Mouse (Mus musculus): ENCODE data around the gene Wipi1.
"Not testable (repeated sequence)": the region's sequence is repeated elsewhere in the genome, so short reads cannot be mapped to it uniquely, and the experiment has no call there.

Wipi1 gene
- long read RNA-seq, experiment 1, transcript Wipi1-202 (13 exons, 2,050 nt), result minor isoform, 6 of 19 reads
- long read RNA-seq, experiment 1, transcript Wipi1-201 (12 exons, 3,338 nt), result major isoform, 7 of 19 reads
- long read RNA-seq, experiment 1, partial matches to known transcripts, result 3 of 19 reads
- long read RNA-seq, experiment 1, other reads (novel, unspliced or antisense), result 3 of 19 reads
- long read RNA-seq, experiment 2, transcript Wipi1-201 (12 exons, 3,338 nt), result major isoform, 21 of 36 reads
- long read RNA-seq, experiment 2, transcript Wipi1-202 (13 exons, 2,050 nt), result minor isoform, 5 of 36 reads
- long read RNA-seq, experiment 2, partial matches to known transcripts, result 6 of 36 reads
- long read RNA-seq, experiment 2, other reads (novel, unspliced or antisense), result 4 of 36 reads

DNA sequence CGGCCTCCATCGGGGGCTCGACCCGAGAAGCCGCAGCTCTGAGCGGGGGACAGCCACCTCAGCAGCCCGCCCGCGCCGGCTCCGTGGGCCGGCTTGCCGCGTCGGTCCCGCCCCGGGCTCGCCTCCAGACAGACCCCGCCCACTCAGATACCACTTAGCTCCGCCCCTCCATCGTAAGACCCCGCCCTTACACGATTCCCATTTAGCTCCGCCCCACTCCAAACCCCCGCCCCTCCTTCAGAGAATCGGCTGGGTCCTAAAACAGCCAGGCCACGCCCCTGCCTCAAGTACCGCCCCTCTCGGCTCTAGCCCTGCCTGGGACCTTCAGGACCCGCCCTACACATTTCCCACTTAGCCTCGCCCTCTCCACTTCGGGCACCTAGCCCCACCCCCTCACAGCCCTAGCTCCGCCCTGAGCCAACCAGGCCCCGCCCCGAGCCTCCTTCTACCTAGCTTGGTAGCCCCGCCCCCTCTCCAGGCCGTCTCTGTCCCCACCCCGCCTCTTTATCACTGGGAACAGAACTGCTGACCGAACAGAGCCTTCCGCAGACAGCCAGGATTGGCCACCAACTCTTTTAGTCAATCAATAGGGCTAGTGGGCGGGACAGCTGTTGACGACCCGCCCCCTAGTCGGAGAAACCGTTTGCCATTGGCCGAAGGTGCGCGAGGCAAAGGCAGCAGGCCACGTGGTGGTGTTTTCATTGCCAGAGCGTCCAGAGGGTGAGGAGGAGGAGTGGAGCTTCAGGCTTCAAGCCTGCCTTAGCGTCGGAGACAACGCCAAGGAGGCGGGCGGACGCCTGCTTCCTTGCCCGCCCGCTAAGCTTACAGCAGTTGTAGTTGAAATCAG lies at the start of gene Wipi1:
TSS of gene Wipi1 (minus strand) at position 665 of the 847 bp plus-strand sequence.
- intact Hi-C loops (cut with DNase I), result loop anchor here (10.0 kb wide), 2 partner anchors 167 to 277 kb away; no protein-coding TSS in a partner anchor

DNA sequence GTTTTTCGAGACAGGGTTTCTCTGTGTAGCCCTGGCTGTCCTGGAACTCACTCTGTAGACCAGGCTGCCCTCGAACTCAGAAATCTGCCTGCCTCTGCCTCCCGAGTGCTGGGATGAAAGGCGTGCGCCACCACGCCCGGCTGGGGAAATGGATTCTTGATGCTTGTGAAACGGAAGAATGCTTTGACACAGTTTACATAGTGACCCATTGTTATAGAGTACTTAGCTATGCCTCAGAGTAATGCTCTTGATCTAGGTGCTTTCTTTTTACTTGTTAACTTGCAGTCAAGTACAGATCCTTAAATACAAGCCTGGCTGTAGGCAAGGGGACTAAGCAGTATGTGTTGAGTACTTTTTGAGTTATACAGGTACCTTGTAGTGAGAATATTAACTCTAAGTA lies 48.8 kb upstream of the Wipi1 start:
- intact Hi-C loops (cut with DNase I), result not testable (repeated sequence)

DNA sequence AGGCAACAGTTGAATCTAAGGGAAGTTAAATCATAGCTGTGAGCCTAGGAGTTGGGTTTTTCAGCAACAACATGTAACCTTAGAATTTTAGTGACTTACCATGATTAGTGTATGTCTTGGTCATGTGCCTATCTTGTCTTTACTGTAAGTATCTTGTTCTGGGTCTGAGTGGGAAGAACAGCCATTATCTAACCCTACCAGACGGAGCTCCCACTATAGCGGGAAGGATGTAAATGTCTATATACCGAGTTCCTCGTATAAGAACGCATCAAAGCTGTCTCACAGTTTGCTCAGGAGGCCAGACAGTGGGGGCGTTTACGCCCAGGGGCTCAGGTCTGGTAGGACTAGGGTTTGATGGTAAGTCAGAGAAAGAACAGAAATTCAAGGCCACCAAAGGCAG lies 44.5 kb upstream of the Wipi1 start:
- intact Hi-C loops (cut with DNase I), result no loop called here

DNA sequence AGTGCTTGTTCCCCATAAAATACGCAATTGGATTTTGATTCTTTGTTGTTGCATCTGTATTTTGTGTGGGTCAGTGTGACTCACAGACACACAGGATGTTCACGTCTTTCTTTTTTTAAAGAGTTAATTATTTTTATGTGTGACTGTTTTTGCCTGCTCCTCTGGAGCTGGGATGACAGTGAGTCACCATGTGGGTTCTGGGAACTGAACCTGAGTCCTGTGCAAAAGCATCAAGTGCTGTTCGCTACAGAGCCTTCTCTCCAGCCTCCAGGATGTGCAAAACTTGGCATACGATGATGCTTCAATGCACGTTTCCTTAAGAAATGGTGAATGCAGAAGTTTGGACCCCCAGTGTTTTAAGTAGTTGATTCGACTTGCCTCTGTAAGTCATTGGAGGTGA lies 42.8 kb upstream of the Wipi1 start:
- intact Hi-C loops (cut with DNase I), result no loop called here

DNA sequence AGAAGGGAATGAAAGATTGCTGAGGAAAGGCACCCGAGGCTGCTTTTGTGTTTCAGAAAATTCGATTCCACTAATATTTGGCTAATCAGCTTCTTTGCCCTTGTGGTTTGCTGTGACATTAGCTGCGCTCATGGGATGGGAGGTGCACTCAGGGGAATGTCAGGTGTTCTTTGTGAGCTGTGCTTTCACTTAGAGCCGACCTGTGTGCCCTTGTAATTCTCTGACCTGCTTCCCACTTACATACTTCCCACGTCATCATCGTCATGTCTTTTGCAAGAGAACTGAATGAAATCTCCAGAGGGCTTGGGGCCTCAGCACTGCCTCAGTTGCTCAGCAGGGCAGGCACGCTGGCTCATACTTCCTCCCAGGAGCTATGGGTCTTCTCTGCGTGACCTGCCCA lies 41.4 kb upstream of the Wipi1 start:
- intact Hi-C loops (cut with DNase I), result no loop called here

DNA sequence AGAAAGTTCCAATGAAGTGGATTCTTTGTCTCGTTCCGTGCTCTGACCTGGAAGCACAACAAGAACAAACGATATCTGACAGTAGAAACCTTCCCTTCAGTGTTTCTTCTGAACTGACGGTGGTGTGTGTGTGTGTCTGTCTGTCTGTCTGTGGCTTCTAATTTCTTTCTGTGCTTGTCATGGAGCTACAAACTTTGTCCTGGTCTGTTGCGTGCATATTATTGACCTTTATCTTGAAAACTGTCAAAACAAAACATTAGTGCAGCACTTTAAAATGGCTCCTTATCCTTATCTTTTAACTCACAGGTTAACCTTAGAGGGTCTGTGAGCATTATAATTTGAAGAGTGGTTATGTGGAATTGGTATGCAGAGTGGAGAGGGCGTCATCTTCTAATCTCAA lies 40.7 kb upstream of the Wipi1 start:
- intact Hi-C loops (cut with DNase I), result no loop called here

DNA sequence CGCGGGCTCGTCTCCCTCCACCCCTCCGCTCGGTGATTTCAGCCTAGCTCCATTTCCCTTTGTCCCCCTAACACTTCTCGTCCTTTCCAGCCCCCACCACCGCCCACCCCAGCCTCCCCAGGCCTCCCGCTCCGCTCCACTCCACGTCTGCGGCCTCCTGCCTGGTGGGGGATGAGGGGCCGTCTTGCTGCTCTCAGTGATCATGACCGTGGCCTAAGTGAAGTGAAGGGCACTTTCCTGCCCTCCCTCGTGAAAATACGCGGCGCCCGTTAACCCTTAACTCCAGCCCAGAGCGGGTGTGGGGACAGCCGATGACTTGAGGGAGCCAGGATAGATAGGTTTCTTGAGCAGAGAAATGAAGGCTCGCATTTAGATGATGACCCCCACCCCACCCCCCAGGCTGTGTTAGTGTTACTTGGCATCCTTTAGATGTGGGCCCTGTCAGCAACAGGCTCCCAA lies 39.8 kb upstream of the Wipi1 start:
- intact Hi-C loops (cut with DNase I), result no loop called here

DNA sequence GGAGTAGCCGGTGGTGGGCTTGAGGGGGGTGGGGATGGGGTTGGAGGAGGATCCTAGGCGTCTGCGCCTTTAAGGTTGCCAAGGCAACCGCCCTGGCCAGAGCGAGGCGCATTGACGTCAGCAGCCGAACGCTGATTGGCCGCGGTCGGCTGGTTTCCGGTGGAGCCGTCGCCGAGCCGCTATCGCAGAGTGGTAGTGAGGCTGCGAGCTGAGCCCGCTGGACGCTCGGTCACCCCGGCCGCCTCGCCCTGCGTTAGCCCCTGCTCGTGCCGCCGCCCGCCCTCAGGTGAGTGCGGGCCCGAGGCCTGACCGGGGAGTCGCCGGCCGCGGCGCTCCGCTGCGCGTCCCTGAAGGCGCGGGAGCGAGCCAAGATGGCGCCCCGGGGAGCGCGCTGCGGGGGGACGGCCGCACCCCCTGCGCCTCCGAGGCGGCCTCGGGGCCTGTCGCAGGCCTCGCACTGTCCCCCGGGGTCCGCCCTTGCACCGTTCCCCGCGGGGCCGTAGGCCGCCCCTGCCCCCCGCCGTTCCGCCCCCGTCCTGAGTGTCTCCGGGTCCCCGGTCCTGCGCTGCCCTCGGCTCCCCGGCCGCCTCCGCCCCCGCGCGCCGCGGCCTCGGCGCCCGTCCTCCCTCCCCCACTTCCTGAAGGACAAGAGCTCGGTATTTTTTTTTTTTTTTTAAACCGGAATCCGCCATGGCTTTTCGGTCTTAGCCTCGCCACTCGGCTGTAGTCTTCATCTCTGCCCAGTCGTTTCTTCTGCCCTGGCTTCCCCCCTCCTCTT lies 39.2 kb upstream of the Wipi1 start:
- intact Hi-C loops (cut with DNase I), result no loop called here

DNA sequence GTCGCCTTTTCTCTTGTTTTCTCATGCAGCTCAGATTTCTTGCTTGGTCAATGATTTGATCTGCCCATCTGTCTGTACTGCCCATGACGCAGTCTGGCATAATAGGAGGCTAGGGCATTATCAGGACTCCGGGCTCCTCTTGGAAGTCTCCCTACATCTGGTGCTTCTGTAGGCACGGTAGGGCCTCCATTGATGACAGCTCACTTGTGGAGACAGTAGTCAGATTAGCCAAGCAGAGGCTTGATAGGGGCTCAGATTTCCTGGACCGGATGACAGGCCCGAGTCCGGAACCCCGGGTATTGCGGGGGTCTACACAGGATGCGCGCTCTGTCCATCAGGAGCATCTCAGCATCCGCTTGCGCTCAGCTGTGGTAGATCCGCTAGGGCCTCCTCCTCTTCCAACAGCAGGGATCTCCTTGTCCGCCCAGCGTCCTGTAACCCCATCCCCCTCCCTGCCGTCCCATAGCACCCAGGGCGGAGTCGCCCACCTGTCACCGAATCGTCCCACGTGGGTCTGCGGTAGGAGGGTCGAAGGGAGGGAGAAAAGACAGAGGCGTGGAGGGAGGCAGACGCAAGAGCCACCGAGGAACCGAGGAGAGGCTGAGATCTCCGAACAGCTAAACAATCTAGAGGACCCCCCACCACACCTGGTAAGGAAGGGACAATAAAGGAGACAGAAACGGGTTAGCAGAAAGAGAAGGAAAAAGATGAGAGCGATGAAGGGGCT lies 38.4 kb upstream of the Wipi1 start:
- intact Hi-C loops (cut with DNase I), result no loop called here

DNA sequence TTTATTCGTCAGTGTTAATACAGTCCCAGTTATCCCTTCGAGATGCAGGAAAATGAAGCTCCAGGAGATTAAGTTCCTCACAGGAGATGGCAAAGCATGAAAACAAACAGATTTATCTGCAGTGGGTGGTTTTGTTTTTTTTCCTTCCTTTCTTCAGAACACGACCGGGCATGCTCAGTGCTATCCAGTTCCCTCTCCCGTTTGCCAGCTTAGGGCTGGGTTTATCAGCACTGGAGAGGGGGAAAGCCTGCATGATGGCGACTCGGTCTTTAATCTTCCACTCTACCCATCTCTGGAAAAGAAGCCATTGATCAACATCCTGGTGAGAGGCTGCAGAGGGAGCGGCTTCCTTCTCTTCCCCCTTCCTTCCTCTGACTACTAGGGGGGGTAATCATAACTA lies 37.4 kb upstream of the Wipi1 start, which contains the start of gene Prkar1a:
TSS of gene Prkar1a (plus strand) at position 200 of the 400 bp plus-strand sequence.
- intact Hi-C loops (cut with DNase I), result no loop called here

DNA sequence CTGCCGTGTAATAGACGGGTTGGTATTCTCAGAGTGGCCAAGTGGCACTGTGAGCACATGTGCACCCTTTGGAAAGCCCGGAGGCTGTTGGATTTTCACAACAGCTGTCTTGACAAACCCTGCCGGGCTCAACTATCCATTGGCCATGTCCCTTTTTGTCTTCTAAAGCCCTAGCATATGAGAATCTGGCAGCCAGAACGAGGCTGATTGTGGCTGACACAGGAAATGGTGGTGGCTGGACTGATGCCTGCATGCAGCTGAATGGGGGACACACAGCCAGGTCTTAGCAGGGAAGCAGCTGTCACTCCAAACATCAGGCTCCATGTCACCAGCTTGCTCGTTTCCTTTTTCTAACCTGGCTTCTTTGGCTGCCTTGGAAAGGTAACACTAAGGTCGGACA lies 36.7 kb upstream of the Wipi1 start:
- intact Hi-C loops (cut with DNase I), result no loop called here

DNA sequence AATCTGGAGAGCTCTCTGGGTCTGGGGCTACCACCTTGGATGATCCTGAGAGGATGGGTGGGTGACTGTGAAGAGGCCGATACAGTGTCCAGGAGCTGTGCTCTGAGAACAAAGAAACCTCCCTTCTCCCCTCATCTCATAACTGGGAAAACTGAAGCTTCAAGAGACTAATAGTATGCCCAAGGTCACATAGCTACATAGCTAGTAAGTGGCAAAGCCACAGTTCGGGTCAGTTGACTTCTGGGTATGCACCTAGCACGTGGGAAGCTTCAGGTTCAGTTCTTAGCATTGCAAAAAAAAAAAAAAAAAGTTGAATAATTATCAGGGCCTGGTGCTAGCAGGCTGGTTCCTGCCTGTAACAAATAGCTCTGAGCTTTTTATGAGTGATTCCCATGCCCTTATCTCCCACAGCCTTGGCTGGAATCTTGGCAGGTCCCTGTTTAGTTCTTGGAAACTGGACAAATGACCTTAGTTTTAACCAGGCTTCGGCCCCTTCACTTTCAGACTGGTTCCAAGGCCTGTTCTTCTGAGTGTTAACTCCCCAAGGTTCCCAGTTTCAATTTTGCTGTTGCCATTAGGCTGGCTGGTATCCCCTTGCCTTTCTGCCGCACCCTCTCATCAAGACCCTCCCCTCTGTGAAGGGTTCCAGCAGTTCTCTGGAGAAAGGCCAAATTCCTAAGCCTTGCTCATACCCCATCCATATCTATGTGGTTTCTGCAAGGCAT lies 29.9 kb upstream of the Wipi1 start:
- intact Hi-C loops (cut with DNase I), result no loop called here

DNA sequence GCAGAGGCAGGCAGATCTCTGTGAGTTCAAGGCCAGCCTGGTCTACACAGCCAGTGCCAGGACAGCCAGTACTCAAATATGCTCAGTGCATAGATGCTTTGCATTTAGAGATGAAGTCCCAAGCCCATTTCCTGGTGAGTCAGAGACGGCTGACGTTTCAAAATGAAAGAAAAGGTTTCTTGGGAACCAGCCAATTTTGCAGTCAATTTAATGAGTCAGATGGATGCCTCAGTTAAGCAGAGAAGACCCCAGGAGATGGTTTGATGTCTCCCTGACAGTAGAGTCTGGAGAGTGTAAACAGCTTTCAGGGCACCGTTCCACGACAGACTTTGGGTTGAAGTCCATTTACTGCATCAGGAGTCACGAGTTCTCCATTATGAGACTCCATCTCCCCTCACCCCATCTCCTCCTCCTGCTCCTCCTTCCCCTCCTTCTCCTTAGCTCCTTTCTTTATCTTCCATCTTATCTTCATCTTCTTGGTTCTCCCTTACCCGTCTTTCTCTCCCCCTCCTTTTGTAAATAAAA lies 24.2 kb upstream of the Wipi1 start:
- intact Hi-C loops (cut with DNase I), result no loop called here

DNA sequence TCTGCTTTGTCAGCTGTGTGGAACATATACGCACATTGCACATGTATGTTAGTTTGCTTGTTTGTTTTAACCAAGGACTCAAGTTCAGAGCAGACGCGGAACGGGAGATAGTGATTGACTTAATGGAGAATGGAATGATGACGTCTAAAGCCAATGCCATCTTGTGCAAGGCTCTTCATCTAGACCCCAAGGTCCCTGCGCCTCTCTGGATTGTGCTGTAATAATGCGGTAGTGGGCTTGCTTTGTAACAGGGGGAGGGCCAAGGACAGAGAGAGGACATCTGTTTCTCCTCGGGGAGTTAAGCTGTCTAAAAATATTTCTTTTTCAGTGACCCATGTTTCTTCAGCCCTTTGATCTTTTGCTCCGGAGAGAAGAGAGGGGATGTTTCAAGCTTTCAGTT lies 23.2 kb upstream of the Wipi1 start:
- intact Hi-C loops (cut with DNase I), result no loop called here

DNA sequence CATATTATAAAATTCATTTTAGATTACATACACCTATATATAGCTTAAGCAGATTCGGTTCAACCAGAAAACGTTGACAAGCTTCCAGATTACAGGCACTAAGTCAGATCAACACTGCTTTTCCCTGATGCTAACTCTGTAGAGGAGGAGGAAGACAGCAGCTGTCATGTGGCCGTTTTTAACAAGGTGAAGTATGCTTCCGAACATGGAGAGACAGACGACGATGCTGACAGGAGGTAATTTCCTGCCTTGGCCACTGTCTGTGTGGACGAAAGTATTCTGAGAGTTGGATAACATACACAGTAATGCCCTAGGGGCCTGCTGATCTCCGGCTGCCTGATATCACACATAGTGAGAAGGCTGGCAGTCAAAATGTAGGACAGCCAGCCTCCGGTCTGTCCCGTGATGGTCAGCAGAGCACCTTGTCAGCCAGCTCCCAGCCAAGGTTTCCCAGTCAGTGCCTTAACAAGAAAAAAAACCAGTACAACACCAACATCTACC lies 17.3 kb upstream of the Wipi1 start:
- intact Hi-C loops (cut with DNase I), result no loop called here

DNA sequence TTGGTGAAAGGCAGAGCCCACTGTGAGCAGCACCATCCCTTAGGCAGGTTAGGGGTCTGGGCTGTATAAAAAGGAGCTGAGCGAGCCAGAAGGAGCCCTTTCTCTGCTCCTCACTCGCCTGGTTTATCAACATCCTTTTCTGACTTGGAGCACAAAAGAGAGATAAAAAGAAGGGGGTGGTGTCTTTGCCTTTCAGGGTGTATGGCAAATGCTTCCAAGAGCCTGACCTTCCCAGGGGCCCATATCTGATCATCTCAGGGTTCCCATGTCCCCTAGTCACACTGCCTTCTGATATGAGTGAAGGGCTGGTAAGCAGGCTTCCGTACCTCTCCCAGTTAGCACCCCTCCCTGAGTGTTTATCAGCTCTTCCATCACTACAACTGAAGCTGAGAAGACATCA lies 16.3 kb upstream of the Wipi1 start:
- intact Hi-C loops (cut with DNase I), result no loop called here

DNA sequence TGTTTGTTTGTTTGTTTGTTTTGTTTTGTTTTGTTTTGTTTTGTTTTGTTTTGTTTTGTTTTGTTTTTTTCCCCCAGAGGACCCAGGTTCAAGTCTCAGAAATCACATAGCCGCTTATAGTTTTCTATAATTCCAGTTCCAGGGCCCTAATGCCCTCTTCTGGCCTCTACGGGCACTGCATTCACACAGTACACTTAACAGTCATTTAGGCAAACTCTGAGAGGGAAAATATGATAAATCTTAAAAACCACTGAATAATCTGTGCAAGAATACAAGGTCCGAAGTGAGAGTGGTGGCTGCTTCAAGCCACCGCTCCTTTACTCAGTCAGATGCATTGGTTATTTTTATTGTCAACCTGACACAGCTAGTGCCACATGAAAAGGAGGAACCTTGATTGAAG lies 15.9 kb upstream of the Wipi1 start:
- intact Hi-C loops (cut with DNase I), result no loop called here

DNA sequence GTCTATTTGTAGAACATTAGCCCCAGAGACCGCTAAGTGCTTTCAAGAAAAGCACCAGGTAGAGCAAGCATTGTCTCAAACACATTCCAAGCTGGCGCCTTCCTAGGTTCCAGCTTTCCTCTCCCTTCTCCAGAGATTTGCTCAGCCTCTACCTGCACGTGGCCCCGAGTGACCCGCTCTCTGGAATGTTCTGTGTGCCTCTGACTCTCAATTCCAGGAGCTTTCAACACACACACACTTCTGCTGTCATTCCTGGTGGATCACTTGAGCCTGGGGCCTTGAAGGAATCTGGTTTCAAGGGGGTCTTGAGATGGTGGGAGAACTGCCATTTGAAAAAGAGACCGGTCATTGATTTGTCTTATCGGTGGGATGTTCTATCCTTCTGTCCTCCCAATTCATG lies 11.5 kb upstream of the Wipi1 start:
- intact Hi-C loops (cut with DNase I), result loop anchor here (5.0 kb wide), 2 partner anchors 36 to 239 kb away; no protein-coding TSS in a partner anchor

DNA sequence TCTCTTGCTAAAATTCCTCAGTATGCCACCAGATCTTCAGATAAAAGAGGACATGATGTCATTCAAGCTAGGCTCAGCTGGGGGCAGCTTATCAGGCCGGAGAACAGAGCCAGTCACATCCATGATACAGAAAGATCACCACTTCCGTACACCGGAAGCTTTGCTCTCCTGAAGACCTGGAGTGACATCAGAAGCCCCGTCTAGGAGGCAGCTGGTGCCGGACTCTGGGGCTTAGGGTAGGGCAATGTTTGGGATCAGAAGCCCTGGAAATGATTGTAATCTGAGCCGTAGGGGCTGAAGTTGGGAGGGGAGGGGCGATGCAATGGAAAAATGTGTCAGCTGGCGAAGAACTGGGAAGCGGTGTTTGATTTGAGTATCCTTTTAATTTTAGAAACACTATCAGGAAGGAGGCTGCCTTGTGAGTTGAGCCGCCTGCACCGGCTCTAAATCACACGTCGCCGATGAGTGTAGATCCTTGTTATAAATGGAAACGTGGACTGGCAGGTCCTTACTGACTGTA lies 10.8 kb upstream of the Wipi1 start:
- intact Hi-C loops (cut with DNase I), result loop anchor here (5.0 kb wide), 2 partner anchors 35 to 240 kb away; no protein-coding TSS in a partner anchor
